Comparison of ENCODE assay signal across 9 mouse cellular contexts in the genomic region with DNA sequence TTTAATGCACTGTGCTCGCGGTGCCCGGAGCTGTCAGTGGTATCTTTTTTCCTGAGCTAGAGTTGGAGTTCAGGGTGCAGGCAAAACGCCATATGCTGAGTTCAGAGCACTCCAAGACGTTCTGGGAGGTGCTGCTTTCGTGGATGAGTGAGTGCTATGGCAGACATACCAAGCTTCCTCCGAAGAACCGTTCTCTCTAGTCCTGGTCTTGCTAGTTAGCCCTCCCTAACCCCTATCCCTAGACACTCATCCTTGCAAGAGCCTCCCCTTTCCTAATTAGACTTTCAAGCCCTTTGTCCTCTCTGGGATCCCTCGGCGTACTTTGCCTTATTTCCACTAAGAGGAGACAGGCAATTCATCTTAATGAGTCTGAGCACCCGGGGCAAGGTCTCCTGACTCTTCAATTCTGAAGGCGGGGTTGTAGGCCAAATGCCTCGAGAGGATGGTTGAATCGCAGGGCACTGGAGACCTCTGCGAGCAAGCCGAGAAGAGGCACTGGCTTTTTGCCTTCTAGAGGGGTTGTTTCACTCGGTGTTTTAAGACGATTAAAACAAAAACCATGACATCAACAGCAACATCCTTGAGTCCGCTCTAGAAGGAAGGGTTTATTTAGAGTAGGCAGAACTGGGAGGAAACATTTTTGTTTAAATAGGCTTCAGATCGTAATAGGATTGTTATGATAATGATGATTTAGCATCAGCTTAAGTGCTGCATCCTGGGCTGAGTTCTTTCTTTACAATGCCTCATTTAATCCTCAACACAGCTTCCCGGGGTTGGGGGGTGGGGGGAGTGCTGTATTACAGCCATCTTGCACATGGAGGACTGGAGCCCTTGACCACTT.
A peak's percentile ranks its signal among the peaks of the same experiment; 100 is the strongest.
DNase-seq lines count a peak whose midpoint lies in the region; ATAC-seq and TF ChIP-seq lines count a peak whose summit lies in the region.
"Had no signal": no experiment of that assay in that cellular context is flagged by ENCODE, and none has a peak within 500 bp of the region (broad histone marks: within the 10 kb centered on the region; RNA-seq: fewer than 3 reads in every experiment).

No protein-coding gene starts in this region.

- H3K4me1 ChIP-seq in hindbrain, embryonic 12.5 days = peaks cover 41% of the 10 kb centered on the region
- peaks cover 32% of the 10 kb centered on the region for H3K4me1 ChIP-seq in limb, embryonic 14.5 days (ENCODE audit: control insufficient read depth, insufficient read depth, low read length)

- no peaks in the 10 kb centered on the region for H3K9me3 ChIP-seq in hindbrain, embryonic 12.5 days (replicated peaks)
- H3K9me3 ChIP-seq in limb, embryonic 14.5 days (ENCODE audit: control insufficient read depth, low read length) = no peaks in the 10 kb centered on the region

- no peaks in the 10 kb centered on the region for H3K36me3 ChIP-seq in hindbrain, embryonic 12.5 days
- H3K36me3 ChIP-seq in limb, embryonic 14.5 days (ENCODE audit: control insufficient read depth, insufficient read depth, low read length) = no peaks in the 10 kb centered on the region

- WGBS in hindbrain, embryonic 12.5 days = 4% methylated on average over 21 of the region's 21 CpGs
- 12% methylated on average over 21 of the region's 21 CpGs for WGBS in limb, embryonic 14.5 days

- no peak for TF ChIP-seq POLR2A in limb, embryonic 14.5 days (IDR thresholded peaks at IDR 0.05; ENCODE audit: borderline replicate concordance, extremely low read depth, insufficient read depth, insufficient read length)

- peak; percentile 36; the same call in 1 of the 2 replicates for ATAC-seq in hindbrain, embryonic 12.5 days (ENCODE audit: low FRiP score)
- no peak for ATAC-seq in limb, embryonic 14.5 days (ENCODE audit: low FRiP score, low read depth)

- H3K27me3 ChIP-seq in hindbrain, embryonic 12.5 days = no peaks in the 10 kb centered on the region
- peaks cover 10% of the 10 kb centered on the region; the same call in 1 of the 2 replicates for H3K27me3 ChIP-seq in limb, embryonic 14.5 days (ENCODE audit: control insufficient read depth, insufficient read depth, low read length)
- H3K27me3 ChIP-seq: CH12.LX had no signal

- H3K4me3 ChIP-seq in gastrocnemius, adult 2 months = peak overlapping the region; percentile 52
- no peak overlapping the region for H3K4me3 ChIP-seq in hindbrain, embryonic 12.5 days
- H3K4me3 ChIP-seq in limb, embryonic 14.5 days (replicated peaks; ENCODE audit: low read length) = peak overlapping the region; percentile 8; the same call in 1 of the 2 replicates

- DNase-seq in gastrocnemius, adult 2 months = no peak
- no peak for DNase-seq in gastrocnemius, adult 8-10 months (ENCODE audit: low spot score in 2 of 2)
- peak; percentile 17 for DNase-seq in brain, adult 2 months (ENCODE audit: low read depth, low spot score)
- no peak for DNase-seq in limb, embryonic 14.5 days (ENCODE audit: low spot score)
- DNase-seq in natural killer cell, adult 2 months (ENCODE audit: low spot score in 2 of 2) = no peak
- DNase-seq in right cerebral cortex, postnatal 25 days = no peak
- DNase-seq in frontal cortex, postnatal 36 days (ENCODE audit: low spot score in 2 of 2) = no peak

- H3K27ac ChIP-seq in gastrocnemius, adult 2 months = peak overlapping the region; percentile 64
- H3K27ac ChIP-seq in hindbrain, embryonic 12.5 days = peak overlapping the region; percentile 25
- no peak overlapping the region for H3K27ac ChIP-seq in limb, embryonic 14.5 days (replicated peaks; ENCODE audit: low read depth, low read length)

- peak overlapping the region; percentile 34 for H3K4me2 ChIP-seq in hindbrain, embryonic 12.5 days (replicated peaks)
- H3K4me2 ChIP-seq in limb, embryonic 14.5 days (replicated peaks; ENCODE audit: low read depth, low read length, severe bottlenecking) = peak overlapping the region; percentile 32

- no peak overlapping the region for H3K9ac ChIP-seq in hindbrain, embryonic 12.5 days
- no peak overlapping the region for H3K9ac ChIP-seq in limb, embryonic 14.5 days (ENCODE audit: low read depth, low read length, severe bottlenecking)

- intact Hi-C loops in gastrocnemius, adult 2 months (cut with DNase I) = no loop called here

- no peak for TF ChIP-seq CTCF in gastrocnemius, adult 2 months (IDR thresholded peaks at IDR 0.05)
